Mouse (Mus musculus) NIH3T3 (cell line): Measurements from ENCODE around the gene Rinl.

Experiments used
- DNase-seq: peaks from one replicate; pipeline ENCODE4 v3.0.0-alpha.2; 2012; ENCODE audit warnings: low read depth

The Rinl gene

DNA sequence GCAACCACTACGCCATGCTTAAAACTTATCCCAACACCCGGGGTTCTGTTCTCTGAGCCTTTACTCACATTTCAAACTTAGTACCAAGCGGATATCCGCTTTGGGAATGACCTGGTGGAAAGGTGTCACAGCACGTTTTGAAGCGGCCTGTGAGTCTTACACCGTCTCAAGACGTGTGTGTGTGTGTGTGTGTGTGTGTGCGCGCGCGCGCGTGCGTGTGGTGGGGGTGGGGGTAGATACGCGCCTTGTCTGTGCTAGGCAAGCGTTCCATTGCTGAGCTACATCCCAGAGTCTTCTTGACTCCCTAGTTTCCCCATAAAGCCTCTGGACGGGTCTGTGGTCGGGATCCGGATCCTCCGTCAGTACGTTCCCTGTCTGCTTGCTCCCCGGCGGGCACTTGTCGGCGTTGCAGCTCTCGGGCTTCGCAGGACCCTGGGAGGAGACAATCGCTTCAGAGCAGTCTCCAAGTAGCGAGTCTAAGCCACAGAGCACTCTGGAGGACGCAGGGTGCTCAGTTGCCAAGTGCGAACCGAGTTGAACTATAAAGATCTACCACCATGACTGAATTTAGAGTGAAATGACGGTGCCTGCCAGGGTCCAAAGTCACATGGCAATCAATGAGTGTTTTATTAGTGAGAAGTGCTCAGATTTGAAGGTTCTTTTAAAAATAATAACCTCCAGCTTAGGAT, 20.8 kb downstream of the Rinl start:
- peak; percentile 77 for DNase-seq

- peak; percentile 99 for DNase-seq
Measured at GRCm38 (mm10) chr7:28810107-28811066, 21.6 kb downstream of the Rinl start.

- peak; percentile 98 for DNase-seq
Measured at GRCm38 (mm10) chr7:28811228-28811627, 22.5 kb downstream of the Rinl start.

GRCm38 (mm10) chr7:28811640-28812275, 23.0 kb downstream of the Rinl start:
- DNase-seq: no peak

DNA sequence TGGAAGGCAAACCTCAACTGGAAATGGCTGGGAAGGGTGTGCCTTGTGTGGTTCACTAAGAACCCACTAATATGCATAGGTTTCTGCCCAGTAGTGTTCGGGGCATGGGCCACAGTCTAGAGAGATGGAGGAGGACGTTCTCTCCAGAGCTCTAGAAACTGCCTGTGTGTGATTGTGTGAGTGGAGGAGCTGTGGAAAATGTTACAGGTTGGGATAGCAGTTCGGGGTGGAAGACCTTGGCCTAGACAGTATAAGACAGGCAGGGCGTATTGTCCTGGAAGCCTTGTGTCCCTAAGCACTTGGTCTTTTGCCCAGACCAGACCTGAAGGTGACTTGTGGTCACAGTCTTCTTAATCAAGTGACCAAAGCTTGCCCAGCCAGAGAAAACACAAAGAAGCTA, 23.7 kb downstream of the Rinl start:
- no peak for DNase-seq

DNA sequence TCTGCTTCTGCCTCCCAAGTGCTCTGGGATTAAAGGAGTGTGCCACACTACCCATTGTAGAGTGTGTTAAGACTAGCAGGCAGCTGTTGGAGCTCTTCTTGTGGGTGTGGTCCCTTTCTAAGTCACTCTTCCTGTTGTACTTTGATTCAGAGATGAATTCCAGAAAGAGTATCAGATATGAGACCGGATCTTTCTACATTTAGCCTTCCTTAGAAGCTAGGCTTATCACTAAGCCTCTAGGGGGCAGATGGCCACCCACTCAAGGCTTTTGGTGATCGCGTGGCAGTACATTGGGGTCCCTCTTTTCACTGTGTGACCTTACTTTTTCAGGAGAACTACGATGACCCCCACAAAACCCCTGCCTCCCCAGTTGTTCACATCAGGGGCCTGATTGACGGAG, 24.2 kb downstream of the Rinl start:
- DNase-seq: no peak

DNA sequence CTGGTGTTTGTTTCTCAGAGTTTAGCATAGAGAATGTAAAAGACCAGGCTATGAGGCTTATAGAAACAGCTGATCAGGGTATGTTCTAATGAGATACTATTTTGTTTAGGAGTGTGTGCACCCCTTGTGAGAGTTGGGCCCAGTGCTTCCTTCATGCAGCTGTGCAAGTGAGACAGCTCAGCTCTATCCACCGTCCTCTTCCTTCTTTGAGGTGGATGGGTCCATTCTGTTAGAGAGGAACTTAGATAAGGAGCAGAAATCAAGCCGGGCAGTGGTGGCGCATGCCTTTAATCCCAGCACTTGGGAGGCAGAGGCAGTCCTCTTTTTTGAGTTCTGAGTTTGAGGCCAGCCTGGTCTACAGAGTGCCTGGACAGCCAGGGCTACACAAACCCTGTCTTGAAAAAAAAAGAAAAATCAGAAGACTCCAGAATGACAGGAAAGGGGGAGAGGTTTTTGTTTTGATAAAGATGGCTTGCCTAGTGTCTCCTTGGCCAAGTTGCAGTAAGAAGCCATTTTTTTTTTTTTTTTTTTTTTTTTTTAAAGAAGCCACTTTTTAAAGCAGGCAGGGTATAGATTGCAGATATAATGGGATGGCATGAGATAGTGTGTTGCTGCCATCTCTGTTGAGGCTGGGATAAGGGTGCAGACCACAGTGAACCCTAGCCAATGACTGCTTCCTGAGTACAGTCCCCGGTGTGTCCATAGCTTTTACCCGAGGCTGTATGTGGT, 25.7 kb downstream of the Rinl start:
- no peak for DNase-seq

- DNase-seq: no peak
Measured at GRCm38 (mm10) chr7:28815230-28815629, 26.5 kb downstream of the Rinl start.

- no peak for DNase-seq
Measured at GRCm38 (mm10) chr7:28816201-28816600, 27.4 kb downstream of the Rinl start.

- no peak for DNase-seq
Measured at GRCm38 (mm10) chr7:28816920-28817319, 28.2 kb downstream of the Rinl start.

DNA sequence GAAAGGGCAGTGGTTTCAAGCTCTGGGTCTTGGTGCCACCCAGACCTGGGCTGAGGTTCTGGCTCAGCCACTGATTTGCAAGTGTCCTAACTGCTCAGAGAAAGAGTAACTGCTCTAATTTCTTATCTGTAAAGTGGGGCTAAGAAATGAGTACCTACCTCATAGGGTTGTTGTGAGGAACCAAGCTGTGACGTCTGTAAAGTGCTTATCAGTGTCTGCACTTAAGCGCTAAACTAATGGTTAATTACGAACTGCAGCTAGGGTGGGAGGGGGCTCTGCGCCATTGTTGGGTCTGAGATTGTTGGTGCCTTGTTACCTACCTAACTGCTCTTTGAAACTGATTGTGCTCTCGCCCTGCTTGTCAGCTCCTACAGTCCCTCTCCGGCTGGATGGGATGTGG, 28.8 kb downstream of the Rinl start:
- DNase-seq: no peak

- DNase-seq: no peak
Measured at GRCm38 (mm10) chr7:28817957-28818356, 29.2 kb downstream of the Rinl start.

DNA sequence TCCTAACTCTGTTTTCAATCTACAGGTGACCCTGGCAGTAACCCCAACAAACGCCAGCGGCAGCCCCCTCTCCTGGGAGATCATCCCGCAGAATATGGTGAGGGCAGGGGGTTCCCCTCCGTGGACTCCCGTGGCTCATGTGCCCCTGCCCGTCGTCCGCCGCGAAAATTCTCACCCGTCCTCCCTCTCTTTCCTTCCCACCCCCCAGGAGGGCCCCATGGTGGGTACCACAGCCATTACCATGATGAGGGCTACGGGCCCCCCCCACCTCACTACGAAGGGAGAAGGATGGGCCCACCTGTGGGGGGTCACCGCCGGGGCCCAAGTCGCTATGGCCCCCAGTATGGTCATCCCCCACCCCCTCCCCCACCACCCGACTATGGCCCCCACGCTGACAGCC, 29.7 kb downstream of the Rinl start:
- no peak for DNase-seq

DNA sequence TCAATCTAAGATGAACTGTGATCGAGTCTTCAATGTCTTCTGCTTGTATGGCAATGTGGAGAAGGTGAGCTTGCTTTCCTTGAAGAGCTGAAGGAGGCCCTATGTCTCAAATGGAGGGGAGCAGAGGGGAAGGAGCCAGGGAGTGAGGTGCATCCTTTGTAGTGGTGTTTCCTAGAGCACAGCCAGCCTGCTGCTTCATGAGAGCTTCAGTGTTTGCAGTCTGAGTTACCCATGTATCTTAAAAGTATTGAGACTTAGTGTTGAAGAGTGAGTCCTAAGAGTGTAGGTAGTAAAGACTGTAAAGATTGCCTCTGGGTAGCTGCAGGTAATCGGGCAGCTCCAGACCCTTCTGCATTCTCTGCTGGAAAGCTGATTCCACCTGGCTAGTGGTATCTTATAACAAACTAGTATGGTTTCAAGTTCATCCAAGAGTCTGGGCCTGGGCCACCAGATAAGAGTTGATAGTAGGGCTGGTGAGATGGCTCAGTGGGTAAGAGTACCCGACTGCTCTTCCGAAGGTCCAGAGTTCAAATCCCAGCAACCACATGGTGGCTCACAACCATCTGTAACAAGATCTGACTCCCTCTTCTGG, 30.2 kb downstream of the Rinl start:
- no peak for DNase-seq

GRCm38 (mm10) chr7:28819571-28819970, 30.8 kb downstream of the Rinl start:
- no peak for DNase-seq

- peak; percentile 79 for DNase-seq
Measured at GRCm38 (mm10) chr7:28820358-28821260, 31.8 kb downstream of the Rinl start.

- peak; percentile 76 for DNase-seq
Measured at GRCm38 (mm10) chr7:28821261-28821831, 32.6 kb downstream of the Rinl start.

- no peak for DNase-seq
Measured at GRCm38 (mm10) chr7:28822556-28822955, 33.8 kb downstream of the Rinl start.

DNA sequence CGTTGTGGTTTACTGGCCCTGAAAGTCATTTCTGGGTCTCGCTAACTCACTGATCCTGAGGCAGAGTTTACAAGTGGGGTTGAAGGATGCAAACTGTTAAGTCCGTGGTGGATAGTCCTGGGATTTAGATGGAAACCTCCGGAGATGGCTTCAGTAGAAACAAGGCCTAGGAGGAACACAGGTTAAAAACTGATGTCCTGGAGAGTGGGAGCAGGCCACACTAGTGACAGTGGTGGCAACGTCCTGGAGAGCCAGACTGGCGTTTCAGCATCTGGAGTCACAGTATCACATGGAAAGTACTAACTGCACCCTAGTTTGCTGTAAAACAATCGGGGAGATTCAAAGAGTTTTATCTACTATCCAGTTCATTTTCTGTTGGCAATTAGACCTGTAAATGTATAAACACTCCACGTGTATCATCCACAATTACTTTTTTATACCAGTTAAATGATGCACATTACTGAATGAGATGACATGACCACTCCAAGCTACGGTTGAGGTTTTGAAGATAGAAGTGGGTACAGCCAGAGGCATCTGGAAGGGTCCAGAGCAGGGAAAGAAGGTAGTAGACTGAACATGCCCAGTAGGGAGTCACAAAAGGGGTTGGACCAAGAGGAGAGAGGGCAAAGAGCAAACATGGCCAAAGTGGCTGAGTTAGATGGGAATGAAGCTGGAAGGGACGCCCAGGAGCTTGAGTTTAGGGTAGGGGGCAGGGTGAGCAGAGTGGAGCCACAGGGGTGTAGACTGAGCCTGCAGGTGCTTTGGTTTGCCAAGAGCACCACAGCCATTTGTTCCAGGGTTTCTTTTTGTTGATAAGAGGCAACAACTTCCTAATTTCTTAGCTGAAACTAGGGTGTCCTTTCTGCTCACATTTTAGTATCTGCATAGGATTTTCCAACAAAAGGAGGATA, 34.5 kb downstream of the Rinl start:
- DNase-seq: no peak
